Mouse (Mus musculus) ES-Bruce4 (cell line): ENCODE results near the gene Shank2. TPM values are rescaled to one million over a fixed set of nuclear protein-coding genes. Genes with fewer than 3 reads are reported as not detected.

Experiments used
- H3K27ac ChIP-seq: 2 replicates; pipeline ENCODE4 v1.5.1; 2012; ENCODE audit warnings: low read length, inconsistent platforms; ENCODE audit not compliant: insufficient read depth
- H3K27me3 ChIP-seq: 2 replicates; pipeline ENCODE4 v1.6.1; 2012; ENCODE audit warnings: mild to moderate bottlenecking, low read length, inconsistent platforms; ENCODE audit not compliant: control insufficient read depth, poor library complexity, insufficient read depth, severe bottlenecking
- H3K36me3 ChIP-seq: 2 replicates; pipeline ENCODE4 v1.6.1; 2012; ENCODE audit warnings: inconsistent platforms, mild to moderate bottlenecking, low read length, moderate library complexity; ENCODE audit not compliant: control insufficient read depth, poor library complexity, insufficient read depth, severe bottlenecking
- H3K4me1 ChIP-seq: one replicate; pipeline ENCODE4 v1.8.1; 2011; ENCODE audit warnings: low read length; ENCODE audit not compliant: control insufficient read depth, insufficient read depth
- H3K4me3 ChIP-seq: 2 replicates; pipeline ENCODE4 v1.5.1; 2011; ENCODE audit warnings: low read depth, mild to moderate bottlenecking, low read length
- H3K9ac ChIP-seq: 2 replicates; pipeline ENCODE4 v1.6.1; 2012; ENCODE audit warnings: low read depth, mild to moderate bottlenecking, inconsistent platforms; ENCODE audit not compliant: poor library complexity, severe bottlenecking
- H3K9me3 ChIP-seq: replicated peaks from 2 replicates; pipeline ENCODE4 v1.6.1; 2012; ENCODE audit warnings: mild to moderate bottlenecking, low read length, inconsistent platforms; ENCODE audit not compliant: control insufficient read depth, poor library complexity, insufficient read depth, severe bottlenecking
- CTCF ChIP-seq: IDR thresholded peaks from one replicate; pipeline ENCODE4 v1.8.1; 2011; ENCODE audit warnings: low read depth, low read length
- EP300 ChIP-seq: IDR thresholded peaks from 2 replicates; pipeline ENCODE4 v1.6.1; 2011; ENCODE audit warnings: low read depth, low read length; ENCODE audit not compliant: insufficient read depth
- POLR2A ChIP-seq: IDR thresholded peaks from one replicate; pipeline ENCODE4 v1.8.1; 2011; ENCODE audit warnings: low read length; ENCODE audit not compliant: insufficient read depth
- polyA plus RNA-seq: library from polyadenylated mRNA; stranded (reverse); fragments of >200 nt; gene quantifications from 2 replicates; pipeline ENCODE4 v1.2.4, GENCODE M21; 2011; ENCODE audit warnings: low read depth; ENCODE audit not compliant: missing spikeins, insufficient read depth, insufficient read length

The Shank2 gene
- polyA plus RNA-seq, 1 experiment = 0.72 TPM

DNA sequence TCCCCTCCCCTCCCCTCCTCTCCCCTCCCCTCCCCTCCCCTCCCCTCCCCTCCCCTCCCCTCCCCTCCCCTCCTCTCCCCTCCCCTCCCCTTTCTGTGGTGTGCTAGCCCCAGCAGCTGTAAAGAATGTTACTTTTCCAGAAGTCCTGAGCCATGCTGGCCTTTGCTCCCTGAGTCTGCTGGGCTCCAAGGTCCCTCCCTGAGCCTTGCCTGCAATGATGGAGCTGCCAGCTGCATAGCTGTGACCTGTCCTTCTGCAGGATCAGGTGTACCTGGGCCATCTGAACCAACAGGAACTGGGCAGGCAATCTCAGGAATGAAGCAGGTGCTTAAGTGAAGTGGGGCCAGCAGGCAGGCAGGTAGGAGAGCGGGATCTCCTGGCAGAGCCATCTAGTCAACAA lies 78.1 kb downstream of the Shank2 start:
- H3K4me1 ChIP-seq = no peaks in the 10 kb centered on the region
- H3K4me3 ChIP-seq = no peak overlapping the region
- no peaks in the 10 kb centered on the region for H3K36me3 ChIP-seq
- no peaks in the 10 kb centered on the region for H3K9me3 ChIP-seq
- H3K27me3 ChIP-seq = no peaks in the 10 kb centered on the region
- TF ChIP-seq EP300 = no peak
- no peak for TF ChIP-seq POLR2A
- no peak for TF ChIP-seq CTCF
- H3K9ac ChIP-seq = no peak overlapping the region
- no peak overlapping the region for H3K27ac ChIP-seq

DNA sequence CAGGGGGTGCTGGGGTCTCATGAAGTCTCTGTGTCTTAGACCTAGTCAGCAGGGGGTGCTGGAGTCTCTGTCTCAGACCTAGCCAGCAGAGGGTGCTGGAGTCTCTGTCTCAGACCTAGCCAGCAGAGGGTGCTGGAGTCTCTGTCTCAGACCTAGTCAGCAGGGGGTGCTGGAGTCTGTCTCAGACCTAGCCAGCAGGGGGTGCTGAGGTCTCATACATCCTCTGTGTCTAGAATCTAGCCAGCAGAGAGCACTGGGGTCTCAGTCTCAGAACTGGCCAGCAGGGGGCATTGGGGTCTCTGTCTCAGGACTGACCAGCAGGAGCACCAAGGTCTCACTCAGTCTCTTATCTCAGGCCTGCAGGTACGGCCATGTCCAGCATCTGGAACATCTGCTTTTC lies 79.7 kb downstream of the Shank2 start:
- H3K4me3 ChIP-seq = no peak overlapping the region
- no peak for TF ChIP-seq POLR2A
- TF ChIP-seq CTCF = peak; percentile 49
- no peak overlapping the region for H3K9ac ChIP-seq
- H3K27ac ChIP-seq = no peak overlapping the region
- H3K9me3 ChIP-seq = no peaks in the 10 kb centered on the region
- H3K4me1 ChIP-seq = no peaks in the 10 kb centered on the region
- no peaks in the 10 kb centered on the region for H3K27me3 ChIP-seq
- no peaks in the 10 kb centered on the region for H3K36me3 ChIP-seq

DNA sequence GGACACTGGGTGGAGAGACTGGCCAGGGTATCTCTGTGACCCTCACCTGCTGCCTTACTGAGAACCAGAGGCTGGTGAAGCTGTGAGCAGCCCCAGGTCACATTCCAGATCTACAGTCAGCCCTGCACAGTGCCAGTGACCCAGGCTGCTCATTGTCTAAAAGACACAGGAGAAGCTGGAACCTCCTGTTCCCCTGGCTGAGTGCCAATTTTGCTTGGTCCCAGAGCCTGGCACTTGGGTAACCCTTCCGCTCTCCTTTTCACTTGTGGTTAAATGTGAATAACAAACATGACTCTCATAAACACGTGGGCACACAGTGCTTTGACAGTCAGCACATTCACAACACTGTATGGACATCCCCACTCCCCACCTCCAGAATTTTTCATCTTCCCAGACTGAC lies 80.2 kb downstream of the Shank2 start:
- Histone ChIP-seq H3K9ac (no peak overlapping the region), H3K36me3 (no peaks in the 10 kb centered on the region), H3K27ac (no peak overlapping the region), H3K9me3 (no peaks in the 10 kb centered on the region), H3K4me3 (no peak overlapping the region), H3K4me1 (no peaks in the 10 kb centered on the region), H3K27me3 (no peaks in the 10 kb centered on the region)
- TF ChIP-seq POLR2A (no peak), EP300 (no peak), CTCF (no peak)

DNA sequence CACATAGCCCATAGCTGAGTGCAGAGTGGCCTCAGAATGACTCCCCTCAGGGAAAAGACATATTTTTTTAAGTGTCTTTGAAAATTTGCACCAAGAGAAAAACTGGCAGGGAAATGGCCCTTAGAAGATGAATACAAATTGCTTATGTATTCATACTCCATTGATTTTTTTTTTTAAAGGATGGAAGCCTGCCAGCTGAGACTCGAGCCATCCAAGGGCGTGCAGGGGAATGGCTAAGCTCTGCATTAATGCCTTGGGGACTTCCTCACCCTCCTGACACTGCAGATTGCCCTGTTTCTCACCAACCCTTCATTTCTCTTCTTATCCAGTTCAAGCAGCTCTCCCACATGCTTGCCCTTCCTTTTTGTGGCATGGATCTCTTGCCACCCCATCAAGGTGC lies 85.5 kb downstream of the Shank2 start:
- no peaks in the 10 kb centered on the region for H3K27me3 ChIP-seq
- H3K4me3 ChIP-seq = no peak overlapping the region
- no peak for TF ChIP-seq POLR2A
- TF ChIP-seq EP300 = no peak
- TF ChIP-seq CTCF = no peak
- no peaks in the 10 kb centered on the region for H3K36me3 ChIP-seq
- H3K9me3 ChIP-seq = no peaks in the 10 kb centered on the region
- no peak overlapping the region for H3K27ac ChIP-seq
- no peak overlapping the region for H3K9ac ChIP-seq
- H3K4me1 ChIP-seq = no peaks in the 10 kb centered on the region

DNA sequence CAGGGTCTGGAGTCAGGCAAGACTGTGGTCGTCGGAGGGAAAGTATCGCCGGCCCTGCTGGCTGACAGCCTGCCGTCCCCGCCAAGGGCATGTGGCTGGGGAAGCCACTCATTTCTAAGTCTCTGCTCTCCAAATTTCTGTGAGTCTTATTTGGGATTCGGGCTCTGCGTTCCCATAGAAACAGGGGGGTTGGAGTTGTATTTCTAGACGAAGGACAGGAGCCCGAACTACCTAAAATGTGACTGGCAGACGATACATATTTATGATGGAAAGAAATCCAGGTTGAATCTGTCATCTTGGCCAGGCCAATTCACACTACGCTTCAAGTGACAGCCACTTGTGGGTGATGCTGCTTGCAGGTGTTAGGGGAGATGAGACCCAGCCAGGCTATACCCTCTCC lies 92.4 kb downstream of the Shank2 start:
- peaks cover 2% of the 10 kb centered on the region for H3K4me1 ChIP-seq
- no peaks in the 10 kb centered on the region for H3K27me3 ChIP-seq
- H3K4me3 ChIP-seq = no peak overlapping the region
- H3K27ac ChIP-seq = no peak overlapping the region
- no peaks in the 10 kb centered on the region for H3K9me3 ChIP-seq
- no peaks in the 10 kb centered on the region for H3K36me3 ChIP-seq
- no peak overlapping the region for H3K9ac ChIP-seq
- TF ChIP-seq POLR2A (no peak), CTCF (no peak), EP300 (no peak)

DNA sequence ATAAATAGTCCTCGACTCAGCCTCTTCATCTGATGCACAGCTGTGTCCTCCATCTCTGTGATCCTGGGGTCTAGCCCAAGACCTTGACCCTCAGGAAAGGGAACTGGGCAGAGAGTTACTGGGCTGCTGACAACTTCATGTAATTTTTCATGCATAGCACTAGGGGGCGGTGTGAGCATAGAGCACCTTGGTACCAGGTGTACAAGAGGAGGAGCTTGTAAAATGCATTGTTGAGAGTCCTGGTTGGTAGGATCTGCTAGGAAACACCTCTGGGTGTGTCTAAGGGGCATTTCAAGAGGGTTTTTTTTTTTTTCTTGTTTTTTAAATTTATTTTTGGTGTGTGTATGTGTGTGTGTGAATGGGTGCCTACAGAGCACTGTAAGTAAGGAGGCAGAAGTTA lies 95.6 kb downstream of the Shank2 start:
- H3K36me3 ChIP-seq = no peaks in the 10 kb centered on the region
- H3K27ac ChIP-seq = no peak overlapping the region
- no peaks in the 10 kb centered on the region for H3K27me3 ChIP-seq
- H3K4me3 ChIP-seq = no peak overlapping the region
- peaks cover 2% of the 10 kb centered on the region for H3K4me1 ChIP-seq
- H3K9me3 ChIP-seq = no peaks in the 10 kb centered on the region
- peak; percentile 39 for TF ChIP-seq CTCF
- TF ChIP-seq POLR2A = no peak
- TF ChIP-seq EP300 = no peak
- H3K9ac ChIP-seq = no peak overlapping the region
